ENCODE assay signal across 22 mouse cellular contexts in genomic region chr1:153886024-153886633, GRCm38 (mm10). TPM values are rescaled to one million over a fixed set of nuclear protein-coding genes. Genes with fewer than 3 reads are reported as not detected.
DNase-seq lines count a peak whose midpoint lies in the region; ATAC-seq and TF ChIP-seq lines count a peak whose summit lies in the region.
"Had no signal": no experiment of that assay in that cellular context is flagged by ENCODE, and none has a peak within 500 bp of the region (broad histone marks: within the 10 kb centered on the region; RNA-seq: fewer than 3 reads in every experiment).

No protein-coding gene starts in this region.

- DNase-seq in forebrain, postnatal 0 days: no peak
- no peak for DNase-seq in forebrain, embryonic 10.5 days (ENCODE audit: extremely low spot score, low spot score)
- peak; percentile 12 for DNase-seq in kidney, postnatal 0 days (ENCODE audit: low spot score)
- no peak for DNase-seq in kidney, adult 18-20 months
- DNase-seq in midbrain, postnatal 0 days (ENCODE audit: low spot score): peak; percentile 19
- no peak for DNase-seq in left cerebral cortex, postnatal 25 days (ENCODE audit: low spot score in 2 of 2)
- DNase-seq in cerebellum, postnatal 10 days: no peak
- DNase-seq: adrenal gland, postnatal 14 days; cerebellum, postnatal 14 days; gastrocnemius, postnatal 14 days; kidney, postnatal 36 days; liver, postnatal 0 days; thymus, postnatal 25 days had no signal

- no peaks in the 10 kb centered on the region for H3K4me1 ChIP-seq in forebrain, postnatal 0 days (ENCODE audit: insufficient read depth)
- H3K4me1 ChIP-seq in forebrain, embryonic 10.5 days: peaks cover 3% of the 10 kb centered on the region
- no peaks in the 10 kb centered on the region for H3K4me1 ChIP-seq in kidney, postnatal 0 days (replicated peaks; ENCODE audit: insufficient read depth, low read length)
- peaks cover 7% of the 10 kb centered on the region for H3K4me1 ChIP-seq in embryonic facial prominence, embryonic 13.5 days
- H3K4me1 ChIP-seq in midbrain, postnatal 0 days (ENCODE audit: insufficient read depth, low read length): no peaks in the 10 kb centered on the region
- H3K4me1 ChIP-seq: stomach, embryonic 15.5 days had no signal

- no peak overlapping the region for H3K27ac ChIP-seq in forebrain, postnatal 0 days (ENCODE audit: low read depth, low read length)
- no peak overlapping the region for H3K27ac ChIP-seq in forebrain, embryonic 10.5 days
- no peak overlapping the region for H3K27ac ChIP-seq in kidney, postnatal 0 days
- no peak overlapping the region for H3K27ac ChIP-seq in embryonic facial prominence, embryonic 13.5 days
- H3K27ac ChIP-seq in midbrain, postnatal 0 days (ENCODE audit: low read depth, low read length): no peak overlapping the region
- H3K27ac ChIP-seq: embryonic facial prominence, embryonic 12.5 days; heart, embryonic 10.5 days; macrophage; stomach, embryonic 15.5 days had no signal

- no peaks in the 10 kb centered on the region for H3K36me3 ChIP-seq in forebrain, postnatal 0 days (ENCODE audit: insufficient read depth)
- H3K36me3 ChIP-seq in forebrain, embryonic 10.5 days (replicated peaks): no peaks in the 10 kb centered on the region
- H3K36me3 ChIP-seq in kidney, postnatal 0 days (ENCODE audit: insufficient read depth, low read length): no peaks in the 10 kb centered on the region
- no peaks in the 10 kb centered on the region for H3K36me3 ChIP-seq in embryonic facial prominence, embryonic 13.5 days
- no peaks in the 10 kb centered on the region for H3K36me3 ChIP-seq in midbrain, postnatal 0 days (ENCODE audit: insufficient read depth, low read length)
- H3K36me3 ChIP-seq: embryonic facial prominence, embryonic 12.5 days; heart, embryonic 10.5 days; stomach, embryonic 15.5 days had no signal

- no peak overlapping the region for H3K4me2 ChIP-seq in forebrain, postnatal 0 days (ENCODE audit: low read depth)
- H3K4me2 ChIP-seq in kidney, postnatal 0 days (ENCODE audit: low read length): no peak overlapping the region
- H3K4me2 ChIP-seq in embryonic facial prominence, embryonic 13.5 days: peak overlapping the region; percentile 11; the same call in 1 of the 2 replicates
- no peak overlapping the region for H3K4me2 ChIP-seq in midbrain, postnatal 0 days (ENCODE audit: low read depth, low read length, poor library complexity, severe bottlenecking)
- H3K4me2 ChIP-seq: embryonic facial prominence, embryonic 12.5 days; stomach, embryonic 15.5 days had no signal

- H3K27me3 ChIP-seq in forebrain, postnatal 0 days (ENCODE audit: insufficient read depth, low read length): no peaks in the 10 kb centered on the region
- no peaks in the 10 kb centered on the region; the same call in 1 of the 2 replicates for H3K27me3 ChIP-seq in forebrain, embryonic 10.5 days (ENCODE audit: poor library complexity, severe bottlenecking)
- H3K27me3 ChIP-seq in kidney, postnatal 0 days (ENCODE audit: insufficient read depth, low read length): no peaks in the 10 kb centered on the region
- H3K27me3 ChIP-seq in embryonic facial prominence, embryonic 13.5 days: 0 out of 2 replicates have a peak, but pooled peaks cover under 1% of the 10 kb centered on the region
- H3K27me3 ChIP-seq in midbrain, postnatal 0 days (ENCODE audit: insufficient read depth, low read length): no peaks in the 10 kb centered on the region
- H3K27me3 ChIP-seq: embryonic facial prominence, embryonic 12.5 days; stomach, embryonic 15.5 days had no signal

- intact Hi-C loops in left cerebral cortex, postnatal 25 days (cut with DNase I): no loop called here

- no peaks in the 10 kb centered on the region for H3K9me3 ChIP-seq in forebrain, postnatal 0 days (ENCODE audit: low read length)
- H3K9me3 ChIP-seq in forebrain, embryonic 10.5 days: no peaks in the 10 kb centered on the region
- H3K9me3 ChIP-seq in kidney, postnatal 0 days (replicated peaks; ENCODE audit: low read length): no peaks in the 10 kb centered on the region
- no peaks in the 10 kb centered on the region for H3K9me3 ChIP-seq in embryonic facial prominence, embryonic 13.5 days
- H3K9me3 ChIP-seq in midbrain, postnatal 0 days (ENCODE audit: low read length): no peaks in the 10 kb centered on the region
- H3K9me3 ChIP-seq: embryonic facial prominence, embryonic 12.5 days; heart, embryonic 10.5 days; stomach, embryonic 15.5 days had no signal

- H3K4me3 ChIP-seq in forebrain, postnatal 0 days (ENCODE audit: low read depth, low read length): no peak overlapping the region
- no peak overlapping the region for H3K4me3 ChIP-seq in forebrain, embryonic 10.5 days
- no peak overlapping the region for H3K4me3 ChIP-seq in kidney, postnatal 0 days (replicated peaks; ENCODE audit: low read depth, low read length)
- H3K4me3 ChIP-seq in embryonic facial prominence, embryonic 13.5 days: no peak overlapping the region
- no peak overlapping the region for H3K4me3 ChIP-seq in midbrain, postnatal 0 days (ENCODE audit: low read depth, low read length)
- H3K4me3 ChIP-seq: embryonic facial prominence, embryonic 12.5 days; heart, embryonic 10.5 days; stomach, embryonic 15.5 days had no signal

- peak; percentile 32; the same call in 1 of the 2 replicates for ATAC-seq in forebrain, postnatal 0 days
- no peak for ATAC-seq in kidney, postnatal 0 days (replicated peaks; ENCODE audit: low FRiP score, low read depth)
- peak; percentile 43; the same call in 1 of the 2 replicates for ATAC-seq in embryonic facial prominence, embryonic 13.5 days (ENCODE audit: insufficient number of reproducible peaks, insufficient read depth, low FRiP score, low TSS enrichment, low read depth)
- peak; percentile 44; the same call in 1 of the 2 replicates for ATAC-seq in midbrain, postnatal 0 days (ENCODE audit: low FRiP score)
- ATAC-seq: liver, postnatal 0 days had no signal

- no peak for TF ChIP-seq CTCF in forebrain, postnatal 0 days (IDR thresholded peaks at IDR 0.05; ENCODE audit: low read depth)
- TF ChIP-seq CTCF in kidney, postnatal 0 days (IDR thresholded peaks at IDR 0.05; ENCODE audit: low read depth): no peak
- no peak for TF ChIP-seq CTCF in midbrain, postnatal 0 days (IDR thresholded peaks at IDR 0.05)

- no peak overlapping the region for H3K9ac ChIP-seq in forebrain, postnatal 0 days
- no peak overlapping the region for H3K9ac ChIP-seq in kidney, postnatal 0 days (ENCODE audit: low read depth, low read length)
- H3K9ac ChIP-seq in embryonic facial prominence, embryonic 13.5 days: no peak overlapping the region
- H3K9ac ChIP-seq in midbrain, postnatal 0 days (replicated peaks; ENCODE audit: low read length, poor library complexity, severe bottlenecking): no peak overlapping the region
- H3K9ac ChIP-seq: embryonic facial prominence, embryonic 12.5 days; liver, postnatal 0 days; stomach, embryonic 15.5 days had no signal

- 40% methylated on average over 17 of the region's 17 CpGs for WGBS in forebrain, postnatal 0 days
- 53% methylated on average over 17 of the region's 17 CpGs for WGBS in forebrain, embryonic 10.5 days
- 17% methylated on average over 17 of the region's 17 CpGs for WGBS in kidney, postnatal 0 days
- WGBS in embryonic facial prominence, embryonic 13.5 days: 21% methylated on average over 17 of the region's 17 CpGs
- WGBS in midbrain, postnatal 0 days: 27% methylated on average over 17 of the region's 17 CpGs

RNA-seq across cellular contexts. Expression of gene Teddm1a, which starts 5.4 kb away (rescaled TPM):
- not detected in 2 replicates for total RNA-seq in forebrain, postnatal 0 days (2014; rRNA removed)
- 0.11 TPM in 1 of 2 replicates, not detected in the other for polyA plus RNA-seq in forebrain, postnatal 0 days (2015; fragmentation: Nextera tagmentation; extraction: Ambion mirVana)
- not detected in 2 replicates for polyA plus RNA-seq in forebrain, embryonic 10.5 days (2016; fragmentation: Nextera tagmentation; extraction: Ambion mirVana)
- not detected in 2 replicates for polyA plus RNA-seq in kidney, postnatal 0 days (2015; fragmentation: Nextera tagmentation; extraction: Ambion mirVana)
- not detected in 2 replicates for polyA plus RNA-seq in embryonic facial prominence, embryonic 13.5 days (2015; fragmentation: Nextera tagmentation; extraction: Ambion mirVana)
- total RNA-seq in midbrain, postnatal 0 days (2014; rRNA removed): not detected in 2 replicates
- not detected in 2 replicates for polyA plus RNA-seq in midbrain, postnatal 0 days (2015; fragmentation: Nextera tagmentation; extraction: Ambion mirVana)
- total RNA-seq in left cerebral cortex, postnatal 25 days (2021): not detected
- total RNA-seq: adrenal gland, postnatal 14 days; gastrocnemius, postnatal 14 days; hematopoietic stem cell, adult 5-6 weeks; layer of hippocampus, postnatal 14 days had no signal
- polyA plus RNA-seq: embryonic facial prominence, embryonic 12.5 days; heart, embryonic 10.5 days; limb, embryonic 11.5 days; liver, postnatal 0 days; macrophage; small intestine, adult 2 months; stomach, embryonic 15.5 days had no signal

RNA-seq across cellular contexts. Expression of gene Teddm1b, which starts 12.0 kb away (rescaled TPM):
- total RNA-seq in forebrain, postnatal 0 days (2014; rRNA removed): not detected in 2 replicates
- 0.36 and 0.49 TPM in 2 replicates for polyA plus RNA-seq in forebrain, postnatal 0 days (2015; fragmentation: Nextera tagmentation; extraction: Ambion mirVana)
- polyA plus RNA-seq in forebrain, embryonic 10.5 days (2016; fragmentation: Nextera tagmentation; extraction: Ambion mirVana): 0.60 and 0.61 TPM in 2 replicates
- 0.11 and 0.23 TPM in 2 replicates for polyA plus RNA-seq in kidney, postnatal 0 days (2015; fragmentation: Nextera tagmentation; extraction: Ambion mirVana)
- polyA plus RNA-seq in embryonic facial prominence, embryonic 13.5 days (2015; fragmentation: Nextera tagmentation; extraction: Ambion mirVana): 0.30 and 0.54 TPM in 2 replicates
- not detected in 2 replicates for total RNA-seq in midbrain, postnatal 0 days (2014; rRNA removed)
- 0.21 and 0.22 TPM in 2 replicates for polyA plus RNA-seq in midbrain, postnatal 0 days (2015; fragmentation: Nextera tagmentation; extraction: Ambion mirVana)
- not detected for total RNA-seq in left cerebral cortex, postnatal 25 days (2021)
- total RNA-seq: adrenal gland, postnatal 14 days; gastrocnemius, postnatal 14 days; hematopoietic stem cell, adult 5-6 weeks; layer of hippocampus, postnatal 14 days had no signal
- polyA plus RNA-seq: macrophage; small intestine, adult 2 months had no signal

RNA-seq across cellular contexts. Expression of gene Glul, which starts 13.6 kb away (rescaled TPM):
- 297 and 313 TPM in 2 replicates for total RNA-seq in forebrain, postnatal 0 days (2014; rRNA removed)
- polyA plus RNA-seq in forebrain, postnatal 0 days (2015; fragmentation: Nextera tagmentation; extraction: Ambion mirVana): 254 and 255 TPM in 2 replicates
- polyA plus RNA-seq in forebrain, embryonic 10.5 days (2016; fragmentation: Nextera tagmentation; extraction: Ambion mirVana): 129 and 136 TPM in 2 replicates
- 226 and 230 TPM in 2 replicates for polyA plus RNA-seq in kidney, postnatal 0 days (2015; fragmentation: Nextera tagmentation; extraction: Ambion mirVana)
- 103 and 114 TPM in 2 replicates for polyA plus RNA-seq in embryonic facial prominence, embryonic 13.5 days (2015; fragmentation: Nextera tagmentation; extraction: Ambion mirVana)
- 312 and 330 TPM in 2 replicates for total RNA-seq in midbrain, postnatal 0 days (2014; rRNA removed)
- 237 and 250 TPM in 2 replicates for polyA plus RNA-seq in midbrain, postnatal 0 days (2015; fragmentation: Nextera tagmentation; extraction: Ambion mirVana)
- 1,000 to 10,000 TPM; 1,850 to 1,886 TPM for total RNA-seq in left cerebral cortex, postnatal 25 days (2021)

RNA-seq across cellular contexts. Expression of gene Teddm2, which starts 13.9 kb away (rescaled TPM):
- 2.3 and 2.9 TPM in 2 replicates for total RNA-seq in forebrain, postnatal 0 days (2014; rRNA removed)
- 1.7 and 2.5 TPM in 2 replicates for polyA plus RNA-seq in forebrain, postnatal 0 days (2015; fragmentation: Nextera tagmentation; extraction: Ambion mirVana)
- polyA plus RNA-seq in forebrain, embryonic 10.5 days (2016; fragmentation: Nextera tagmentation; extraction: Ambion mirVana): 0.33 and 0.39 TPM in 2 replicates
- polyA plus RNA-seq in kidney, postnatal 0 days (2015; fragmentation: Nextera tagmentation; extraction: Ambion mirVana): 0.52 and 0.63 TPM in 2 replicates
- polyA plus RNA-seq in embryonic facial prominence, embryonic 13.5 days (2015; fragmentation: Nextera tagmentation; extraction: Ambion mirVana): 1.2 and 1.3 TPM in 2 replicates
- total RNA-seq in midbrain, postnatal 0 days (2014; rRNA removed): 0.66 and 1.1 TPM in 2 replicates
- polyA plus RNA-seq in midbrain, postnatal 0 days (2015; fragmentation: Nextera tagmentation; extraction: Ambion mirVana): 1.2 and 1.7 TPM in 2 replicates
- total RNA-seq in left cerebral cortex, postnatal 25 days (2021): 1 to 10 TPM; 2.9 to 4.0 TPM

RNA-seq across cellular contexts. Expression of gene Rgsl1, which starts 42.2 kb away (rescaled TPM):
- 0.23 and 0.90 TPM in 2 replicates for total RNA-seq in forebrain, postnatal 0 days (2014; rRNA removed)
- 0.39 and 0.44 TPM in 2 replicates for polyA plus RNA-seq in forebrain, postnatal 0 days (2015; fragmentation: Nextera tagmentation; extraction: Ambion mirVana)
- polyA plus RNA-seq in forebrain, embryonic 10.5 days (2016; fragmentation: Nextera tagmentation; extraction: Ambion mirVana): not detected in 2 replicates
- not detected in 2 replicates for polyA plus RNA-seq in kidney, postnatal 0 days (2015; fragmentation: Nextera tagmentation; extraction: Ambion mirVana)
- 0.08 and 0.11 TPM in 2 replicates for polyA plus RNA-seq in embryonic facial prominence, embryonic 13.5 days (2015; fragmentation: Nextera tagmentation; extraction: Ambion mirVana)
- total RNA-seq in midbrain, postnatal 0 days (2014; rRNA removed): 0.05 TPM in 1 of 2 replicates, not detected in the other
- polyA plus RNA-seq in midbrain, postnatal 0 days (2015; fragmentation: Nextera tagmentation; extraction: Ambion mirVana): 0.12 and 0.18 TPM in 2 replicates
- total RNA-seq in left cerebral cortex, postnatal 25 days (2021): 1 to 10 TPM; 1.2 to 1.6 TPM
- total RNA-seq: gastrocnemius, postnatal 14 days; hematopoietic stem cell, adult 5-6 weeks had no signal
- polyA plus RNA-seq: heart, embryonic 10.5 days; liver, postnatal 0 days; small intestine, adult 2 months had no signal

Comparison
In these comparisons a context has a peak if more than half of its experiments do, and no peak if none do; other contexts are left out.
1. DNase-seq: peak in kidney, postnatal 0 days (single experiment) and midbrain, postnatal 0 days (single experiment); none in forebrain, postnatal 0 days (single experiment), forebrain, embryonic 10.5 days (single experiment), kidney, adult 18-20 months (single experiment), left cerebral cortex, postnatal 25 days (0 of 2) and cerebellum, postnatal 10 days (0 of 2).